Mouse (Mus musculus): ENCODE results near the gene Tenm3. TPM values are rescaled to one million over a fixed set of nuclear protein-coding genes. Genes with fewer than 3 reads are reported as not detected.

Tenm3 gene
- 1.3 TPM for polyA plus RNA-seq (2014; fragmentation: Illumina TruSeq; extraction: RNeasy Lipid Tissue Mini Kit (QIAGEN cat#74804); ENCODE audit: low read depth, low replicate concordance)

GRCm38 (mm10) chr8:48843931-48844285 lies at the start of gene Tenm3:
Gene Tenm3 (minus strand): TSS chr8:48843951.

